ENCODE assay signal across 19 mouse cellular contexts in the genomic region with DNA sequence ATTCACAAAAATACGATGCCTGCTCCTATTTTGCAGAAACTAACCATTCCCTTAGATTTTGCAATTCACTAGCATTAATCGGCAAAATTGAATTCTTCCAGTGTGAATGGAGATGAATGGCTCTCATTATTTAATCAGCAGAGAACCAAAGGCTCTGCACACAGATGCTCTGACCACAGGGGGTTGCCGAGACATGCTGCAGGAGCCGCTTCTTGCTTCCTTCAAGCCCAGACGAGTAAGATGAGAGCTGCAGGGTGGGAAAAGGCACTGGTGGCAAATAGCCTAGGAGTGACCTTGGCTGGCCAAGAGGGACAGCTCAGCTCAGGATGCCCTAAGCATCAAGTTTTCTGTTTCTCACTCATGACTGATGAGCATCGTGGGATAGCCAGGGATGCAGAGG.
A peak's percentile ranks its signal among the peaks of the same experiment; 100 is the strongest.
DNase-seq lines count a peak whose midpoint lies in the region; ATAC-seq and TF ChIP-seq lines count a peak whose summit lies in the region.
"Had no signal": no experiment of that assay in that cellular context is flagged by ENCODE, and none has a peak within 500 bp of the region (broad histone marks: within the 10 kb centered on the region; RNA-seq: fewer than 3 reads in every experiment).

No protein-coding gene starts in this region.

- H3K36me3 ChIP-seq in midbrain, embryonic 14.5 days (ENCODE audit: control insufficient read depth, insufficient read depth, low read length): no peaks in the 10 kb centered on the region
- H3K36me3 ChIP-seq in midbrain, embryonic 11.5 days (ENCODE audit: control insufficient read depth, insufficient read depth, low read length): no peaks in the 10 kb centered on the region
- no peaks in the 10 kb centered on the region for H3K36me3 ChIP-seq in hindbrain, embryonic 11.5 days (ENCODE audit: control insufficient read depth, insufficient read depth, low read length)
- no peaks in the 10 kb centered on the region for H3K36me3 ChIP-seq in neural tube, embryonic 15.5 days
- H3K36me3 ChIP-seq: limb, embryonic 15.5 days had no signal

- no peak overlapping the region for H3K9ac ChIP-seq in midbrain, embryonic 14.5 days (replicated peaks; ENCODE audit: low read length)
- H3K9ac ChIP-seq in midbrain, embryonic 11.5 days (ENCODE audit: low read length): no peak overlapping the region
- H3K9ac ChIP-seq in hindbrain, embryonic 11.5 days (ENCODE audit: low read depth, low read length): no peak overlapping the region
- H3K9ac ChIP-seq in neural tube, embryonic 15.5 days (replicated peaks): no peak overlapping the region
- H3K9ac ChIP-seq: limb, embryonic 15.5 days had no signal

- 0 out of 2 replicates have a peak overlapping the region, but pooled peaks have one; percentile 6 for H3K27ac ChIP-seq in midbrain, embryonic 14.5 days (replicated peaks; ENCODE audit: low read depth, low read length)
- H3K27ac ChIP-seq in midbrain, embryonic 11.5 days (ENCODE audit: low read depth, low read length): no peak overlapping the region
- no peak overlapping the region for H3K27ac ChIP-seq in cerebellum, adult 2 months (ENCODE audit: insufficient read depth, low read length)
- H3K27ac ChIP-seq in hindbrain, embryonic 11.5 days (ENCODE audit: low read depth, low read length): no peak overlapping the region
- peak overlapping the region; percentile 52; the same call in 1 of the 2 replicates for H3K27ac ChIP-seq in neural tube, embryonic 15.5 days (replicated peaks)
- H3K27ac ChIP-seq: left cerebral cortex, adult 2 months; limb, embryonic 15.5 days; macrophage had no signal

- no peak for TF ChIP-seq CTCF in cerebellum, adult 2 months (IDR thresholded peaks at IDR 0.05; ENCODE audit: borderline replicate concordance, insufficient read depth, low read depth, low read length)

- no peaks in the 10 kb centered on the region for H3K9me3 ChIP-seq in midbrain, embryonic 14.5 days (ENCODE audit: control insufficient read depth, low read length)
- H3K9me3 ChIP-seq in midbrain, embryonic 11.5 days (ENCODE audit: control insufficient read depth, low read length): no peaks in the 10 kb centered on the region
- H3K9me3 ChIP-seq in hindbrain, embryonic 11.5 days (ENCODE audit: control insufficient read depth, low read length): no peaks in the 10 kb centered on the region
- no peaks in the 10 kb centered on the region for H3K9me3 ChIP-seq in neural tube, embryonic 15.5 days (replicated peaks)
- H3K9me3 ChIP-seq: limb, embryonic 15.5 days had no signal

- no peak overlapping the region for H3K4me3 ChIP-seq in midbrain, embryonic 14.5 days (replicated peaks; ENCODE audit: low read depth, low read length)
- H3K4me3 ChIP-seq in midbrain, embryonic 11.5 days (ENCODE audit: low read depth, low read length): no peak overlapping the region
- no peak overlapping the region for H3K4me3 ChIP-seq in cerebellum, adult 2 months (replicated peaks; ENCODE audit: insufficient read depth, low read depth, low read length)
- no peak overlapping the region for H3K4me3 ChIP-seq in hindbrain, embryonic 11.5 days (ENCODE audit: low read depth, low read length)
- H3K4me3 ChIP-seq in neural tube, embryonic 15.5 days (replicated peaks): no peak overlapping the region
- H3K4me3 ChIP-seq: left cerebral cortex, adult 2 months; limb, embryonic 15.5 days had no signal

- H3K4me2 ChIP-seq in midbrain, embryonic 14.5 days (ENCODE audit: low read length): no peak overlapping the region
- no peak overlapping the region for H3K4me2 ChIP-seq in midbrain, embryonic 11.5 days
- H3K4me2 ChIP-seq in hindbrain, embryonic 11.5 days (replicated peaks; ENCODE audit: low read depth, low read length): no peak overlapping the region
- 0 out of 2 replicates have a peak overlapping the region, but pooled peaks have one; percentile 4 for H3K4me2 ChIP-seq in neural tube, embryonic 15.5 days
- H3K4me2 ChIP-seq: heart, embryonic 11.5 days; limb, embryonic 15.5 days had no signal

- WGBS in midbrain, embryonic 14.5 days: 31% methylated on average over 6 of the region's 6 CpGs
- 46% methylated on average over 6 of the region's 6 CpGs for WGBS in midbrain, embryonic 11.5 days
- 10% methylated on average over 6 of the region's 6 CpGs for WGBS in cerebellum, adult 2 months
- WGBS in hindbrain, embryonic 11.5 days: 26% methylated on average over 6 of the region's 6 CpGs
- WGBS in neural tube, embryonic 15.5 days: 13% methylated on average over 6 of the region's 6 CpGs

- DNase-seq in midbrain, embryonic 14.5 days: peak; percentile 65
- no peak for DNase-seq in midbrain, embryonic 11.5 days (ENCODE audit: low spot score, missing footprints)
- peak; percentile 73 to 83 for DNase-seq in cerebellum, adult 2 months
- peak; percentile 35 for DNase-seq in hindbrain, embryonic 11.5 days (ENCODE audit: low spot score)
- DNase-seq in frontal cortex, postnatal 10 days (ENCODE audit: low spot score in 2 of 2): no peak
- DNase-seq in lung, postnatal 36 days: no peak
- DNase-seq in thymus, postnatal 36 days: no peak
- DNase-seq: gastrocnemius, postnatal 10 days; heart, postnatal 36 days; kidney, adult 11 months; kidney, postnatal 4 days; lung, adult 18-20 months; spleen, adult 18-20 months had no signal

- no peaks in the 10 kb centered on the region for H3K4me1 ChIP-seq in midbrain, embryonic 14.5 days (ENCODE audit: control insufficient read depth, insufficient read depth, low read length)
- H3K4me1 ChIP-seq in midbrain, embryonic 11.5 days (ENCODE audit: control insufficient read depth, insufficient read depth, low read length): no peaks in the 10 kb centered on the region
- peaks cover 4% of the 10 kb centered on the region; the same call in 1 of the 2 replicates for H3K4me1 ChIP-seq in cerebellum, adult 2 months (ENCODE audit: control insufficient read depth, insufficient read depth, low read length)
- no peaks in the 10 kb centered on the region for H3K4me1 ChIP-seq in hindbrain, embryonic 11.5 days (replicated peaks; ENCODE audit: control insufficient read depth, insufficient read depth, low read length)
- peaks cover 14% of the 10 kb centered on the region for H3K4me1 ChIP-seq in neural tube, embryonic 15.5 days
- H3K4me1 ChIP-seq: limb, embryonic 15.5 days had no signal

- ATAC-seq in midbrain, embryonic 14.5 days (ENCODE audit: low FRiP score, low TSS enrichment): no peak
- ATAC-seq in midbrain, embryonic 11.5 days (ENCODE audit: low FRiP score): no peak
- ATAC-seq in hindbrain, embryonic 11.5 days (ENCODE audit: low FRiP score): peak; percentile 25; the same call in 1 of the 2 replicates
- peak; percentile 55; the same call in 1 of the 2 replicates for ATAC-seq in neural tube, embryonic 15.5 days (ENCODE audit: low FRiP score)
- ATAC-seq: CD4-positive, CD25-positive, alpha-beta regulatory T cell, adult 4 months had no signal

- no peaks in the 10 kb centered on the region for H3K27me3 ChIP-seq in midbrain, embryonic 14.5 days (ENCODE audit: control insufficient read depth, insufficient read depth, low read length)
- no peaks in the 10 kb centered on the region for H3K27me3 ChIP-seq in midbrain, embryonic 11.5 days (ENCODE audit: control insufficient read depth, insufficient read depth, low read length)
- H3K27me3 ChIP-seq in cerebellum, adult 2 months (ENCODE audit: control insufficient read depth, insufficient read depth, low read length): no peaks in the 10 kb centered on the region
- no peaks in the 10 kb centered on the region for H3K27me3 ChIP-seq in hindbrain, embryonic 11.5 days (ENCODE audit: control insufficient read depth, insufficient read depth, low read length)
- no peaks in the 10 kb centered on the region for H3K27me3 ChIP-seq in neural tube, embryonic 15.5 days (replicated peaks)
- H3K27me3 ChIP-seq: limb, embryonic 15.5 days had no signal

- no peak for TF ChIP-seq POLR2A in cerebellum, adult 2 months (IDR thresholded peaks at IDR 0.05; ENCODE audit: borderline replicate concordance, insufficient read depth, low read length)

Comparison
In these comparisons a context has a peak if more than half of its experiments do, and no peak if none do; other contexts are left out.
1. DNase-seq: peak in midbrain, embryonic 14.5 days (single experiment), cerebellum, adult 2 months (2 of 2) and hindbrain, embryonic 11.5 days (single experiment); none in midbrain, embryonic 11.5 days (single experiment), frontal cortex, postnatal 10 days (0 of 2), lung, postnatal 36 days (single experiment) and thymus, postnatal 36 days (0 of 2).
2. H3K27ac ChIP-seq: peak in midbrain, embryonic 14.5 days (single experiment) and neural tube, embryonic 15.5 days (single experiment); none in midbrain, embryonic 11.5 days (single experiment), cerebellum, adult 2 months (single experiment) and hindbrain, embryonic 11.5 days (single experiment).
3. ATAC-seq: peak in hindbrain, embryonic 11.5 days (single experiment) and neural tube, embryonic 15.5 days (single experiment); none in midbrain, embryonic 14.5 days (single experiment) and midbrain, embryonic 11.5 days (single experiment).